Mouse (Mus musculus): ENCODE results near the gene Pwwp2b. TPM values are rescaled to one million over a fixed set of nuclear protein-coding genes. Genes with fewer than 3 reads are reported as not detected.

Pwwp2b gene
- total and polyA plus RNA-seq, 3 experiments = 1.9 to 4.3 TPM; not detected in 1

DNA sequence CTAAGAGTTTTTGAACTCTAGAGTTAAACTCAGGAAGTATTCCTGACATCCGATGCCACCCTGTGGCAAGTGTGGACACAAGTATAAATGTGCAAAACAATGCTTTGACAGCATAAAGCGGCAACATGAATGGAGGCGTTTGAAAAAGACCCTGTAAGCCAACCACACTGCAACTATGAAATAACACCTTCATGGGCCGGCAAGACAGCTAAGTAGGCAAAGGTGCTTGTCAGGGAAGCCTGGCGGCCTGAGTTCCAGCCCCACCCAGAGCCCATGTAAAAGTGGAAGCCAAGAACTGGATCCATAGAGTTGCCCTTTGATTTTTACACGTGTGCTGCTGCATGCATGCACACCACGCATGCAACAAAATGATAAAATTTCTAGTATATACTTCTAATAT lies 31.2 kb upstream of the Pwwp2b start:
- Histone ChIP-seq H3K4me3 (ENCODE audit: control insufficient read depth in 1 of 2, insufficient read depth in 1 of 2, low read depth in 2 of 2, low read length in 2 of 2) (no peak overlapping the region), H3K4me1 (ENCODE audit: control insufficient read depth in 1 of 2, insufficient read depth in 2 of 2, low read length in 2 of 2) (peaks cover 0 to 5% of the 10 kb centered on the region in 2 experiments; a peak in 3 of 4 replicates), H3K36me3 (ENCODE audit: control insufficient read depth in 1 of 2, insufficient read depth in 2 of 2, low read length in 2 of 2) (peaks cover 0 to 4% of the 10 kb centered on the region in 2 experiments; a peak in 1 of 4 replicates), H3K9ac (ENCODE audit: control insufficient read depth, low read depth, low read length, poor library complexity, severe bottlenecking) (no peak overlapping the region), H3K79me2 (ENCODE audit: control insufficient read depth, insufficient read depth, low read length, poor library complexity) (no peaks in the 10 kb centered on the region; the same call in 1 of the 2 replicates), H3K27ac (ENCODE audit: control insufficient read depth, low read depth, low read length) (no peak overlapping the region), H3K27me3 (ENCODE audit: control insufficient read depth in 1 of 2, insufficient read depth in 2 of 2, low read length in 2 of 2) (no peaks in the 10 kb centered on the region; a peak in 1 of 4 replicates), H3K9me3 (replicated peaks; ENCODE audit: insufficient read depth, low read length) (no peaks in the 10 kb centered on the region)
- TF ChIP-seq MAZ (IDR thresholded peaks at IDR 0.05; ENCODE audit: low read depth, low read length) = no peak
- TF ChIP-seq GABPA (IDR thresholded peaks at IDR 0.05; ENCODE audit: low read depth, low read length) = no peak
- TF ChIP-seq CHD2 (IDR thresholded peaks at IDR 0.05; ENCODE audit: low read length) = no peak
- no peak for TF ChIP-seq ZC3H11A (IDR thresholded peaks at IDR 0.05; ENCODE audit: low read depth, low read length)
- no peak for TF ChIP-seq TAL1 (IDR thresholded peaks at IDR 0.05; ENCODE audit: low read length)
- no peak for TF ChIP-seq CHD1 (IDR thresholded peaks at IDR 0.05; ENCODE audit: low read depth, low read length)
- no peak for TF ChIP-seq MXI1 (IDR thresholded peaks at IDR 0.05; ENCODE audit: low read depth, low read length)
- TF ChIP-seq NRF1 (IDR thresholded peaks at IDR 0.05; ENCODE audit: insufficient read depth, low read depth, low read length, poor library complexity, severe bottlenecking) = no peak
- no peak for TF ChIP-seq SIN3A (IDR thresholded peaks at IDR 0.05; ENCODE audit: low read length)
- no peak for TF ChIP-seq POLR2A (IDR thresholded peaks at IDR 0.05; ENCODE audit: control insufficient read depth in 1 of 2, insufficient read depth in 1 of 2, low read depth in 1 of 2, low read length in 2 of 2, poor library complexity in 1 of 2)
- TF ChIP-seq SMC3 (IDR thresholded peaks at IDR 0.05; ENCODE audit: low read depth, low read length) = no peak
- TF ChIP-seq NELFE (IDR thresholded peaks at IDR 0.05; ENCODE audit: low read depth, low read length) = no peak
- TF ChIP-seq EP300 (IDR thresholded peaks at IDR 0.05; ENCODE audit: low read depth in 1 of 2, low read length in 2 of 2) = no peak
- no peak for TF ChIP-seq MYC (IDR thresholded peaks at IDR 0.05; ENCODE audit: low read depth, low read length)
- no peak for TF ChIP-seq BHLHE40 (IDR thresholded peaks at IDR 0.05; ENCODE audit: borderline replicate concordance, low read depth, low read length)
- TF ChIP-seq CTCF (IDR thresholded peaks at IDR 0.05 in 2 of 3, conservative IDR thresholded peaks at IDR 0.05 in 1 of 3; ENCODE audit: control insufficient read depth in 1 of 3, insufficient read depth in 1 of 3, low read depth in 2 of 3, low read length in 3 of 3, poor library complexity in 1 of 3, severe bottlenecking in 1 of 3) = no peak
- TF ChIP-seq TBP (IDR thresholded peaks at IDR 0.05; ENCODE audit: low read depth, low read length) = no peak
- TF ChIP-seq ZNF384 (IDR thresholded peaks at IDR 0.05; ENCODE audit: low read depth, low read length) = no peak
- TF ChIP-seq ZKSCAN1 (IDR thresholded peaks at IDR 0.05; ENCODE audit: low read depth, low read length) = no peak
- DNase-seq (ENCODE audit: low read depth, low spot score) = no peak

DNA sequence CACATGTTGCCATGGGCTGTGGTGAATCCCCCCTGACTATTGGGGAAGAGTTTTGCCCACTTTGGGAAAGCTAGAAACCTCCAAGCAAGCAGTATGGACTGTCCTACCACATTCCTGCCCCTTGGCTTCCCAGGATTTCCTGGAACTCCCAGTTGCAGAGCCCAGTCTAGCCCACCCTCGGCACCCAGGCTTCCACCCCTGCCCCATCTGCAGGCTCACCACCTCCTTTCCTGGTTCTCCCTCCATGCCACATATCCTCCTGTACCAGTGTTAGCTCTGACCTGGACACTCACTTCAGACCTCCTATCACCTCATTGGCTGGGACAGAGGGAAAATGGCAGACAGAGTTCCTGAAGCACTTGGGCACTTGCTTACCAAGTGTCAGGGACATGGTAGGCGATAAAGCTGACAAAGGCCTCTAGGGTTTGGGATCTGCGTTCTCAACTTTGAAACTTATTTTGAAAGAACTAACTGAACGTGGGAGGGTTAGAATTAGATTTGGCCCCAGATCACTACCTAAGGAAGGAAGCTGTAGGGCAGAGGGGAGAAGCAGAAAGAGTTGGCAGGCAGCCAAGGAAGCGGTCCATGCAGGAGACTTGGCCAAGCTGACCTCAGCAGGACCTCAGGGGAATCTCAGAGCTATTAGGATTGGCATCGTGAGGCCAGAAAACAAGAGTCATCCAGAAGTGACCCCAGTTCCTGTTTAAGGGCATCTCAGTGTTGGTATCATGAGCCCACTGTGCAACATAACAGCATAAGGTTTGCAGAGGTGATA lies 29.5 kb upstream of the Pwwp2b start:
- Histone ChIP-seq H3K9me3 (replicated peaks; ENCODE audit: insufficient read depth, low read length) (no peaks in the 10 kb centered on the region), H3K27me3 (ENCODE audit: control insufficient read depth in 1 of 2, insufficient read depth in 2 of 2, low read length in 2 of 2) (no peaks in the 10 kb centered on the region; a peak in 1 of 4 replicates), H3K27ac (ENCODE audit: control insufficient read depth, low read depth, low read length) (no peak overlapping the region), H3K4me1 (ENCODE audit: control insufficient read depth in 1 of 2, insufficient read depth in 2 of 2, low read length in 2 of 2) (peaks cover 0 to 5% of the 10 kb centered on the region in 2 experiments; a peak in 3 of 4 replicates), H3K4me3 (ENCODE audit: control insufficient read depth in 1 of 2, insufficient read depth in 1 of 2, low read depth in 2 of 2, low read length in 2 of 2) (no peak overlapping the region), H3K36me3 (ENCODE audit: control insufficient read depth in 1 of 2, insufficient read depth in 2 of 2, low read length in 2 of 2) (peaks cover 0 to 2% of the 10 kb centered on the region in 2 experiments; a peak in 1 of 4 replicates), H3K79me2 (ENCODE audit: control insufficient read depth, insufficient read depth, low read length, poor library complexity) (no peaks in the 10 kb centered on the region), H3K9ac (ENCODE audit: control insufficient read depth, low read depth, low read length, poor library complexity, severe bottlenecking) (no peak overlapping the region)
- DNase-seq (ENCODE audit: low read depth, low spot score) = no peak
- TF ChIP-seq E2F4 (IDR thresholded peaks at IDR 0.05; ENCODE audit: borderline replicate concordance, low read depth, low read length) = no peak
- TF ChIP-seq ZC3H11A (IDR thresholded peaks at IDR 0.05; ENCODE audit: low read depth, low read length) = no peak
- no peak for TF ChIP-seq RCOR1 (IDR thresholded peaks at IDR 0.05; ENCODE audit: low read depth, low read length)
- no peak for TF ChIP-seq MAZ (IDR thresholded peaks at IDR 0.05; ENCODE audit: low read depth, low read length)
- TF ChIP-seq USF1 (IDR thresholded peaks at IDR 0.05; ENCODE audit: low read depth, low read length) = no peak
- no peak for TF ChIP-seq NRF1 (IDR thresholded peaks at IDR 0.05; ENCODE audit: insufficient read depth, low read depth, low read length, poor library complexity, severe bottlenecking)
- no peak for TF ChIP-seq MAX (IDR thresholded peaks at IDR 0.05; ENCODE audit: low read length)
- TF ChIP-seq GABPA (IDR thresholded peaks at IDR 0.05; ENCODE audit: low read depth, low read length) = no peak

Data from MEL (cell line).